Mouse (Mus musculus): ENCODE results near the gene Snx1.
A peak's percentile ranks its signal among the peaks of the same experiment; 100 is the strongest.

The Snx1 gene

GRCm38 (mm10) chr9:66125543-66126455 is 588 bp downstream of the Snx1 start:
- DNase-seq = no peak

GRCm38 (mm10) chr9:66124681-66125542 is 1.5 kb downstream of the Snx1 start:
- peak; percentile 98 for DNase-seq

GRCm38 (mm10) chr9:66124111-66124531 is 2.3 kb downstream of the Snx1 start:
- DNase-seq = no peak

DNA sequence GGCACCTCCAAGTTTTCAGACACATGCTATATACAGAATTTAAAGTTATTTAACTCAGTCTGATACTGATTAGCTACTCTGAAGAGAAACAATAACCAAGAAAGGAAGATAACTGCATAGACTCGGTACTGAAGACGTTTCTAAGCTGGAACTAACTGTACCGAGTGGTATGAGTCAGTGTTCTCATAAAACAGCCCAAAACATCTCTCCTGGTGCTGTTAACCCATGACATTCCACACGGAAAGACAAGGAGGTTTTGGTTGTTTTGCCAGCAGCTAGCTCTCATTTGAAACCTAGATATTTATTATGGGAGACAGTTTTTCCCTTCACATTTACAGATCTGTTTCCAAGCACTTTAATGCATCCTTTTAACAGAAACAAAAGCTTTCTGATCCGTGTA is 2.7 kb downstream of the Snx1 start:
- DNase-seq = no peak

DNA sequence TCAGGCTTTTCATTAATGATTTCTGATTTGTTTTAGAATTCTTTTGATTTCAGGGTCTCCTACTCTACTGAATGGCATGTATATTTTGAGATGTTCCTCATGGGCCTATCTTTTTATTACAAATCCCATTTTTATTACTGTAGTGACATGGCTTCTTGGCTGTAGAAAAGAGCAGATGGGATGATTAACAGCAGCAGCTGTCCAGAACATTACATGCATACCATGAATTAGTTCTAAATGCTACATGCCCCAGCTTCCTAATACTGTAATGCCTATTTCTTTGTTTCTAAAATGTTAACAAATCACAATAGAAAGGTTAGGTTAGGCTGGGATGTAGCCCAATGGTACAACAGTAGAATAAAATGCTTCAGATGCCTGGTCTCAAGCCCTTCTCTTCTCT is 5.0 kb downstream of the Snx1 start:
- no peak for DNase-seq

GRCm38 (mm10) chr9:66120945-66121344 is 5.4 kb downstream of the Snx1 start:
- no peak for DNase-seq

DNA sequence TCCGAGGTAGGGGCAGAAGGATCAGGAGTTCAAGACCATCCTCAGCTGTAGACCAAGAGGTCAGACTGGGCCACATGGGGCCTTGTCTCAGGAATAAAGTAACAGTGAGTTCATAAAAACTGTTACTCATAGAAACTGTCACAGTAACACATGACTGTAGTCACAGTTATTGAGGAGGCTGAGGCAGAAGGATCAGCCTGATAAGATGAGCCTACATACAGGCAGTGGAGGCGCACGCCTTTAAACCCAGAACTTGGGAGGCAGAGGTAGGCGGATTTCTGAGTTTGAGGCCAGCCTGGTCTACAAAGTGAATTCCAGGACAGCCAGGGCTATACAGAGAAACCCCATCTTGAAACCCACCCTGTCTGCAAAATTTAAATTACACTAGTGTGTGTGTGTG is 6.3 kb downstream of the Snx1 start:
- DNase-seq = no peak

DNA sequence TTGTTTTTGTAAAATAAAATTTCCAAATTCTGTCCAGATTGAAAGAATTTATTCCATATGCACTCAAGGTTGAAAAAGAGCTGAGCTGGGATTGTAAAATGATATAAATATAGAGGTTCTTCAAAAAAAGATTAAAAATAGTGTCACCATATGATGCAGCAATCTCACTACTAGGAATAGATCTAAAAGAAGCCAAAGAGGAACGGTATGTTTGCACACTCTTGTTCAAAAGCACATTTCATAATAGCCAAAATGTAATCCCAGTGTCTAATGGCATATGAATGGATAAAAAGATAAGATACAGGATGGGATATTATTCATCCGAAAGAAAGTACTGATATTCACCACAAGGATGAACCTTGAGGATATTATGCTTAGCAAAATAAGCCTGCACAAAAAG is 6.9 kb downstream of the Snx1 start:
- no peak for DNase-seq

DNA sequence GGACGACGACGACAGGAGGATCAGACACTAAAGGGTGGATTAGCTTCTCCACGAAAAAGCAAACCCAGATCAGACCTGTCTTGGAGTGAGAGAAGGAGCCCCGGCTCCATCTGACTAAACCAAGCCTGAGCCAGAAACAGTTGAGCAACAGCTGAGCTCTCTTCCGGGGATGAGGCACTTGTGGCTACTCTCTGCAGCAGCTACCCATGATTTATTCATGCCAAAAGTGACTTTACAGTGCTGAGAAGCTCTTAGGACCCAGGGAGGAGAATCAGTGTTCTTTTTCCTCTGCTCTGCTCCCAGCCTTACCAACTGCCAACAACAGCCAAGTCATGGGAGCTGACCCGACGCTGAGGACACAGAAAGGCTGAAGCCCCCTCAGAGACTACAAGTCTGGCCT is 9.5 kb downstream of the Snx1 start:
- DNase-seq = no peak

GRCm38 (mm10) chr9:66114341-66114740 is 12.0 kb downstream of the Snx1 start:
- peak; percentile 61 for DNase-seq

GRCm38 (mm10) chr9:66110611-66111379 is 15.6 kb downstream of the Snx1 start:
- no peak for DNase-seq

DNA sequence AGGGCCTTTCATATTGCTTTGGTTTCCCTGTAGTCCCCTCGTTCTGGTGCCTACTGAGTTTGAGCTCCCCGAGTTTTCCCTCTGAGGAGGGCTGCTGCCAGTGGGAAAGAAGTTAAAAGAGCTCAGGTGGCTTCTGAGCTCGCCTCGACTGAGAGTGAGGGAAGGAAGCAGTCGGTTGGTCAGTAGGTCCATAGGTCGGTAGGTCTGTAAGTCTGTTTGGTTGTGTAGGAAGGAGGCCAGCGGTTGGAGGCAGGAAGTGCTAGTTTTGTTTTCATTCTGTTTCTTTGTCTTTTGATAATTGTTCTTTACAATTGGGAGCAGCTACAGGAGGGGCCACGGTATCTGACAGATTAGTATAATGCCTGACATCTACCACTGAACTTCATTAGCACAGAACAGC is 16.3 kb downstream of the Snx1 start:
- no peak for DNase-seq

DNA sequence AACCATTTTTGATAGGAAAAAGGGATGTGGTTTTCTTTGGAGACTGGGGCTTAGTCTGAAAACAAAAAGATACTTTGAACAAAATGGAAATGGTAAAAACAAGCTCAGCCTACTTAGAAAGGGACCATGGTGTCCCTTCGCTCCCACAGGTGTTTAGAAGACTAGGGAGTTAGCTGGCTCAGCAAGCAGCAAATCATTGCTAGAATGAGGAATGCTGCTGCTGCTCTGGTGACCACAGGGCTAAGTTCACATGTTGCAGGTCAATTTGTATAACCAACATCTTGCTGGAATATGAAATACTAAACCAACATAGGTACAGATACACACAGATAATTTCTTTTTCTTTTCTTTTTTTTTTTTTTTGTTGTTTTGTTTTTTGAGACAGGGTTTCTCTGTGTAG is 16.8 kb downstream of the Snx1 start:
- DNase-seq = no peak

GRCm38 (mm10) chr9:66105168-66105567 is 21.2 kb downstream of the Snx1 start:
- DNase-seq = no peak

DNA sequence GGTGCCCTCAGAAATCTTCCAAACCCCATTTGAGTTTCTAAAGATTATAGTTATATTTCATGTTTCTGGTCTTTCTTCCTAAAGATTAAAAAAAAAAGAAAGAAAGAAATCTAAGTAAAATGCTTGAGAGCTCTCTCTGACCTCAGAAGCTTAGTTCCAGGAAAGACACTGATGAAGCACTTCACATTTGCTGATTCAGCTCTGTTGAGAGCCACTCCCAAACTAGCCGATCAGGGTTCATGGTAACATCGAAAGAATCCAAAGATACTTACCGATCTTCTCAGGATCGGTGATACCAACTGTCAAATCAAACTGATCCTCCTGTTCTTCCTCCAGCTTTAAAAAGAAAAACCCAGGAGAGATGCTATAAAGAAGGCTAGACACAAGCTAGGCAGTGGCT is 21.8 kb downstream of the Snx1 start:
- DNase-seq = no peak

DNA sequence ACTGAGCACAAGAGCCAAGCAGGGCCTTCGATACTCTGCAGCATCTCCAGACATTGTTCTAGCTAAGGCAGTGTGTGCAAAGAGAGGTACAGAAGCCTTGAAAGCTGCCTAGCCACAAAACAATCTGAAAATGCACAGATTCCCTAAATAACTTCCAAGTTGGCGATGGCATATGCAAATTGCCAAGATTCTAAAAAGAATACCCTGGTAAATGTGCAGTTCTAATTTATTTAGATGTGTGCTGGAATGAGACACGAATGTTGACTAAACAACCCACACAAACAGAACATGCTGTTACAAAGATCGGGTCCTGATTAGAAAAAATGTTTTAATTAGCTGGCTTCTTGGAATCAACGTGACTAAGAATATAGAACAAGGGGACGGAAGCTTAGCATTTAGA is 23.7 kb downstream of the Snx1 start:
- DNase-seq = no peak

- peak; percentile 82 for DNase-seq
Measured at GRCm38 (mm10) chr9:66101577-66101976, 24.8 kb downstream of the Snx1 start.

DNA sequence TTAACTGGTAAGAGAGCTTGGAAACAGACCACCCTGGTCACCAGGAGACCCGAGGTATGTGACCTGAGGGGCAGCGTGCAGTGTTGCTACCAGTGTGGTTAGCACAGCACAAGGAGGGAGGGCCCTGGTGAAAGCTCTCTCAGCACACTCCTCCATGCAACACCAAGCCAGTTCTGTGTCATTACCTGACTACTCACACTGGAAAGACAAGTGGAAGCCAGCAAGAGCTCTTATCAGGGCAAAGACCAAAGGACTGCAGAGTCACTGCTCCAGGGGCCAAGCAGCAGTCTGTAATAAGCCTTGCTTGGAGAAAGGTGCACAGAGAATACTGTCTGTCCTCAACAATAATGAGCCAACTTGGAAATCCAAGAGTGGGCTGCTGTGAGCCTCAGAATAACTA is 33.7 kb downstream of the Snx1 start:
- DNase-seq = no peak

DNA sequence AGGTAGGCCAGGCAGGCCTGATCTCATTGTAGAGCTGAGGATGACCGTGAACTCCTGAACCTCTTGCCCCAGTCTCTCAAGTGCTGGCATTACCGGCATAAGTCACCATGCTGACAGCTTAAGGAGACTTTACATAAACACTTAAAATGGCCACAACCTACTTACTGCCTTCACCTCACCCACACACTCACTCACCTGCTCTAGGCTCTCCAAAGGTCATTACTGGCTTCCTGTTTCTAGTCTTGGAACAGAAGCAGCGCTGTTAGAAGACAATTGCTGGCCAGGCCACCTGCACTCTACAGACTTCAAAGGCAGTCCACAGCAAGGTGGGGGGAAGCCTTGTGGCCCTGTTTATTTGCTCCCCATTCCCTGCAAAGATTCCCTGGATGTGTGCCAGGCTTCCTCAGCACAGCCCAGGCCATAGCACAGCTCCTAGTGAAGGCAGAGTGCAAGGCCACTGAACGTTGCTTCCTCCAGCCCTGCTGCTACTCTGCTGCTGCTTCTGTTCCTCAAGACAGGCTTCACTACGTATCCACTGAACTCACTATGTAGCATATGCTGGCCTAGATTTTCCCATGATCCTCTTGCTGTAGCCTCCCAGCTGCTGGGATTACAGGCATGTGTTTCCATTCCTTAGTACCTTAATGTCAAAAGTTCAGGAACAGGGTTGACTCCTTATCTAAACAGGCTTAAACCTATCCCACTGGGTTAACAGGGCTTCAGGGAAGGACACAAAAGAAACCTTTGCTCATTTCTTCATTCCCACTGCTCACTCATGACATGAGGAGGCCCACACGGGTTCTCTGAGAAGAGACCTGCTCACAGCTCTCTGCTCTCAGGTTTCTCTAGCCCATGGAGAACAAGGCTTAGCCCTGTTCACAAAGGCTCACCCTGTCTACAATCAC is 34.8 kb downstream of the Snx1 start:
- DNase-seq = no peak

DNA sequence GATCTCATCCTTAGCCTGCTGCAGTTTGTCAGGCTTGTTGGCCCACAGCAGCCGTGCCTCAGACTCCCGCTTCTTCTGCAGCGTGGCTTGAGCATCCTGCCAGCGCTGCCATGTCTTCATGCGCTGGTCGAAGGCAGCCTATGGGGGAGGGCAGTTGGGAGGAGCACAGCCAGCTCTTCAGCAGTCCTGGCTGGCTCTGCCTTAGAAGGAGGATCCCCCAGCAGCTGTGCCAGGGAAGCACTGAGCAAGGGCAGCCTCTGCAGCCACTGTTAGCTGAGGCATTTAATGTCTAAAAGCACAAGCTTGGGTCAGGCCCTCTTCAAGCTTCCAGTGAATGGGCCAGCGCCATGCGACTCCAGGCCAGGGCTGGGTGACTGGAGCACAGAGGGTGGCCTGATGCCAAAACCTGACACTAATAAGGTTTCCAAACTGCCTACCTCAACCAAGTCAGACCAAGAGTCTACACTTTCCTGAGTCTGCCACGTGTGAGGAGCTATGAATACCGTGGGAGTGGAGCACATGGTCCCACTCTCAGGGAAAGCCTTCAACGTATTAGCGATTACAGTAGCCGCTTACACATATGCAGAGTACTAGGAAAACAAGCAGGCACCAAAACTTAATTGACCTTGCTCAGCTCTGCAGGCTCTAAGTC is 35.7 kb downstream of the Snx1 start:
- DNase-seq = no peak

DNA sequence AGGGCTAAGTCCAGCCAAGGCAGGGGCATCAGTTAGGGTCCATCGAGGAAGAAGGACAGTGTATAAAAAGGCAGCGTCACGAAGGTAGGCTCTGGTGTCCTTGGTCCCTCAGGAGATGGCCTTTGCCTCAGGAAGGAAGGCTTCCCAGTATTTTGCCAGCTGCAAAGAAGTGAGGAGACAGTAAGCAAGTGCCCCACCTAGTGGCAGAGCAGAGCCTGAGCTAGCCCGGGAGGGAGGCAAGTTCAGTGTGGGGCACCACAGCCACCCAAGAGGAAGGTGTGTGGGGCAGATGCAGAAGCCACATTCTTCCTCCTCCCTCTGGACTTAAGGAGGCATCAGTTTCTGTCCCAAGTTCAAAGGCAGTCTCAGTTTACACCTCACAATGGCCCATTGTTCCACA is 38.0 kb downstream of the Snx1 start:
- no peak for DNase-seq

- no peak for DNase-seq
Measured at GRCm38 (mm10) chr9:66087062-66087461, 39.3 kb downstream of the Snx1 start.

All from layer of hippocampus, adult 9-11 months (tissue).